Mouse (Mus musculus): ENCODE measurements at regions not wholly inside any gene's neighbourhood (a gene's known extent, or its start where the extent isn't known, plus 50 kb on each side); places are given as distances from the start of the nearest gene placed in this dataset.

GRCm38 (mm10) chr11:117050788-117051187 is 64.2 kb upstream of the Sec14l1 start:
- no peak for TF ChIP-seq CTCF (IDR thresholded peaks at IDR 0.05; ENCODE audit: borderline replicate concordance, insufficient read depth, low read depth, low read length)
- no peak for TF ChIP-seq POLR2A (IDR thresholded peaks at IDR 0.05; ENCODE audit: borderline replicate concordance, insufficient read depth, low read length)

Measured in cerebellum, adult 2 months (tissue).